Mouse (Mus musculus): ENCODE results near the gene Sap30bp. TPM values are rescaled to one million over a fixed set of nuclear protein-coding genes. Genes with fewer than 3 reads are reported as not detected.

The Sap30bp gene
- total and polyA plus RNA-seq, 3 experiments: 49.1 to 69.2 TPM; not detected in 1

DNA sequence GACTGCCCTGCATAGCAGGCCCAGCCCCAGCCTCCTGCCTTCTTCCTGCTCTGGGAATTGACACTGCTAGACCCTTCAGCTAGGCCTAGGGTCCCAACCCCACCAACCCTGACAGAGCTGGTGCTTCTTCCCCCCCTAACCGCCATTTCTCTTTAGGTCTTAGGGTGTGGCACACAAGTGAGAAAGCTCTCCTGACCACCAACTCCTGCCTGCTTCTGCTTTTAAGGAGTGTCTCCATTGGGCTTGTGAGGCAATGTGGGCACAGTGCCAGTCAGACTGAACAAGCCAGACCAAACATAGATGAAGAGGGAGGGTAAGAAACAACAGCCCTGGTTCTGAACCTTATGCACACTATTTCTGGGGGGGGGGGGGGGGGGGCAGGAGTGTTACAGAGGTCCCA is 30.3 kb upstream of the Sap30bp start (continued):
- TF ChIP-seq MEF2A (IDR thresholded peaks at IDR 0.05; ENCODE audit: extremely low read depth, insufficient replicate concordance, low read depth, low read length, poor library complexity, severe bottlenecking) (no peak), TCF12 (IDR thresholded peaks at IDR 0.05; ENCODE audit: low read depth, low read length) (peak; percentile 58; the same call in 1 of the 2 replicates), E2F4 (IDR thresholded peaks at IDR 0.05; ENCODE audit: borderline replicate concordance, low read depth, low read length) (no peak), MYC (IDR thresholded peaks at IDR 0.05; ENCODE audit: low read depth, low read length) (no peak), EP300 (IDR thresholded peaks at IDR 0.05; ENCODE audit: low read depth in 1 of 2, low read length in 2 of 2) (peak in 1 of 2 experiments; percentile 81; a peak in 2 of 4 replicates), SMC3 (IDR thresholded peaks at IDR 0.05; ENCODE audit: low read depth, low read length) (no peak), MAX (IDR thresholded peaks at IDR 0.05; ENCODE audit: low read length) (peak; percentile 37; the same call in 1 of the 2 replicates), RAD21 (IDR thresholded peaks at IDR 0.05; ENCODE audit: low read depth, low read length) (no peak), MXI1 (IDR thresholded peaks at IDR 0.05; ENCODE audit: low read depth, low read length) (0 out of 2 replicates have a peak, but pooled peaks have one; percentile 42), POLR2AphosphoS5 (IDR thresholded peaks at IDR 0.05; ENCODE audit: borderline replicate concordance, low read depth, low read length) (no peak), CTCF (IDR thresholded peaks at IDR 0.05 in 2 of 3, conservative IDR thresholded peaks at IDR 0.05 in 1 of 3; ENCODE audit: control insufficient read depth in 1 of 3, insufficient read depth in 1 of 3, low read depth in 2 of 3, low read length in 3 of 3, poor library complexity in 1 of 3, severe bottlenecking in 1 of 3) (no peak), ZNF384 (IDR thresholded peaks at IDR 0.05; ENCODE audit: low read depth, low read length) (no peak), USF2 (IDR thresholded peaks at IDR 0.05; ENCODE audit: borderline replicate concordance in 1 of 2, insufficient read depth in 1 of 2, low read depth in 1 of 2, low read length in 2 of 2) (no peak), ZMIZ1 (IDR thresholded peaks at IDR 0.05; ENCODE audit: low read depth, low read length) (peak; percentile 81; the same call in 1 of the 2 replicates), NRF1 (IDR thresholded peaks at IDR 0.05; ENCODE audit: insufficient read depth, low read depth, low read length, poor library complexity, severe bottlenecking) (no peak)

DNA sequence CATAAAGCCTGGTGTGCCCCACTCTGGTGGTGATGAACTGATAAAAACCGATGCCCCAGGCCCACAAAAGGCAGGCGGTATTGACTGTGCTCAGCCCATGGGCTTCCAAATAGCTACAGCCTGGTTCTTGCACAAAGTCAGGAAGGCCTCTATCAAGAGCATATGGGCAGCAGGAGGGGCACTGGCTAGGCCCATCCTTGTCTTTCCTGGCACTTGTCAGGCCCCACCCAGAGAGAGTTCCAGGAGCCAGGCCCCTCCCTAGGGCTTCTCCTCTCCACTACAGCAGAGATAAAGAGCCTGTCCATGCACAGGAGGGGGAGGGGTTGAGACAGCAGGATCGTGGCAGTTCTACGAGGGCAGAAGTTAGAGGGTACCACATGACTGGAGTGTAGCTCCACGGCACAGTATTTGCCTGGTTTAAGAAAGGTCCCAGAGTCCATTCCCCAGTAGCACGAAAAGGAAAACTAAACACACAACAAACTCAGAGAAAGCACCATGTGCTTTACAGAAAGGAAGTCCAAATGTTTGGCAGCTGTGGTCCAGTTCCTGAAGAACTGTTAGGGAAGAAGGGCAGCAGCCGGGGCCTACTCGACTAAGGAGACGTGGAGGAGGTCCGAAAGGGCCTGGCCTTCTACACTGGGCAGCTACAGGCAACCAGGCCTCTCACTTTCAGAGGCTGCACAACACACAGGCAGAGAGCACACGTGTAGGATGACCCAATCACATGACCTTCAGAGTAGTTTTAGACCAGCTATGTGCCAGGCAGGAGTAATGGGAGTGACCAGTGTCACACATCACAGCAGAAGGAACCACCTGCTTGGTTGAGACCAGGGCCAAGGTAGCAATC is 29.5 kb upstream of the Sap30bp start:
- DNase-seq (ENCODE audit: low read depth, low spot score): peak; percentile 82
- Histone ChIP-seq H3K27ac (ENCODE audit: control insufficient read depth, low read depth, low read length) (peak overlapping the region; percentile 98), H3K4me1 (ENCODE audit: control insufficient read depth in 1 of 2, insufficient read depth in 2 of 2, low read length in 2 of 2) (peaks cover 20 to 37% of the 10 kb centered on the region in 2 experiments), H3K9me3 (replicated peaks; ENCODE audit: insufficient read depth, low read length) (no peaks in the 10 kb centered on the region), H3K36me3 (ENCODE audit: control insufficient read depth in 1 of 2, insufficient read depth in 2 of 2, low read length in 2 of 2) (peaks cover 0 to 30% of the 10 kb centered on the region in 2 experiments; a peak in 2 of 4 replicates), H3K27me3 (ENCODE audit: control insufficient read depth in 1 of 2, insufficient read depth in 2 of 2, low read length in 2 of 2) (no peaks in the 10 kb centered on the region), H3K4me3 (ENCODE audit: control insufficient read depth in 1 of 2, insufficient read depth in 1 of 2, low read depth in 2 of 2, low read length in 2 of 2) (no peak overlapping the region; a peak in 1 of 4 replicates), H3K79me2 (ENCODE audit: control insufficient read depth, insufficient read depth, low read length, poor library complexity) (peaks cover 34% of the 10 kb centered on the region), H3K9ac (ENCODE audit: control insufficient read depth, low read depth, low read length, poor library complexity, severe bottlenecking) (peak overlapping the region; percentile 74)
- no peak for TF ChIP-seq CHD2 (IDR thresholded peaks at IDR 0.05; ENCODE audit: low read length)
- 0 out of 2 replicates have a peak, but pooled peaks have one; percentile 17 for TF ChIP-seq TBP (IDR thresholded peaks at IDR 0.05; ENCODE audit: low read depth, low read length)
- TF ChIP-seq SIN3A (IDR thresholded peaks at IDR 0.05; ENCODE audit: low read length): peak; percentile 24; the same call in 1 of the 2 replicates
- peak; percentile 24; the same call in 1 of the 2 replicates for TF ChIP-seq GATA1 (IDR thresholded peaks at IDR 0.05; ENCODE audit: low read depth, low read length)
- TF ChIP-seq POLR2A (IDR thresholded peaks at IDR 0.05; ENCODE audit: control insufficient read depth in 1 of 2, insufficient read depth in 1 of 2, low read depth in 1 of 2, low read length in 2 of 2, poor library complexity in 1 of 2): peak in 1 of 2 experiments; percentile 51; a peak in 2 of 4 replicates
- 0 out of 2 replicates have a peak, but pooled peaks have one; percentile 52 for TF ChIP-seq RCOR1 (IDR thresholded peaks at IDR 0.05; ENCODE audit: low read depth, low read length)
- TF ChIP-seq MXI1 (IDR thresholded peaks at IDR 0.05; ENCODE audit: low read depth, low read length): peak; percentile 41
- peak; percentile 66 for TF ChIP-seq MAX (IDR thresholded peaks at IDR 0.05; ENCODE audit: low read length)
- TF ChIP-seq MAFK (IDR thresholded peaks at IDR 0.05; ENCODE audit: borderline replicate concordance, low read depth, low read length): no peak
- no peak for TF ChIP-seq JUND (IDR thresholded peaks at IDR 0.05; ENCODE audit: low read depth, low read length)
- TF ChIP-seq MEF2A (IDR thresholded peaks at IDR 0.05; ENCODE audit: extremely low read depth, insufficient replicate concordance, low read depth, low read length, poor library complexity, severe bottlenecking): no peak
- TF ChIP-seq MYC (IDR thresholded peaks at IDR 0.05; ENCODE audit: low read depth, low read length): peak; percentile 77
- TF ChIP-seq TCF12 (IDR thresholded peaks at IDR 0.05; ENCODE audit: low read depth, low read length): peak; percentile 68
- 0 out of 2 replicates have a peak, but pooled peaks have one; percentile 74 for TF ChIP-seq ETS1 (IDR thresholded peaks at IDR 0.05; ENCODE audit: low read depth, low read length)
- TF ChIP-seq EP300 (IDR thresholded peaks at IDR 0.05; ENCODE audit: low read depth in 1 of 2, low read length in 2 of 2): peak; percentile 25 to 70; a peak in 3 of 4 replicates

All from MEL (cell line).